Mouse (Mus musculus) cerebellum, adult 2 months (tissue): ENCODE data around the gene Plekhg6. TPM values are rescaled to one million over a fixed set of nuclear protein-coding genes. Genes with fewer than 3 reads are reported as not detected.

Experiments
- DNase-seq, 2 experiments: peaks; one replicate each; pipeline ENCODE4 v3.0.0; 2021
- H3K27ac ChIP-seq: fragments of 200-500 bp; 2 replicates; pipeline ENCODE4 v1.5.1; 2012; ENCODE audit warnings: low read length, control low read depth, inconsistent platforms; ENCODE audit not compliant: insufficient read depth
- H3K27me3 ChIP-seq: fragments of 200-500 bp; 2 replicates; pipeline ENCODE4 v1.6.1; 2012; ENCODE audit warnings: inconsistent platforms, mild to moderate bottlenecking, low read length, moderate library complexity; ENCODE audit not compliant: control insufficient read depth, insufficient read depth
- H3K4me1 ChIP-seq: fragments of 200-500 bp; 2 replicates; pipeline ENCODE4 v1.6.1; 2011; ENCODE audit warnings: low read length; ENCODE audit not compliant: control insufficient read depth, insufficient read depth
- H3K4me3 ChIP-seq: fragments of 200-500 bp; replicated peaks from 2 replicates; pipeline ENCODE3; 2011; ENCODE audit warnings: mild to moderate bottlenecking, low read depth, low read length, control low read depth; ENCODE audit not compliant: insufficient read depth
- CTCF ChIP-seq: fragments of 200-500 bp; IDR thresholded peaks from 2 replicates; pipeline ENCODE4 v1.5.1; 2011; ENCODE audit warnings: low read depth, mild to moderate bottlenecking, control low read depth, low read length, moderate library complexity, borderline replicate concordance; ENCODE audit not compliant: insufficient read depth
- POLR2A ChIP-seq: fragments of 200-500 bp; IDR thresholded peaks from 2 replicates; pipeline ENCODE4 v1.6.1; 2011; ENCODE audit warnings: low read length, control low read depth, borderline replicate concordance; ENCODE audit not compliant: insufficient read depth
- WGBS: fragments of 180-500 bp; shearing (Covaris S2); methylation state at CpG from one replicate; pipeline ENCODE4 v1.1.7; 2018; 5-methylcytosine and 5-hydroxymethylcytosine counted together
- polyA plus RNA-seq: library from polyadenylated mRNA; depleted of rRNA; stranded (reverse); fragments of >200 nt; gene quantifications from 2 replicates; pipeline ENCODE4 v1.2.3, GENCODE M21; 2012

The Plekhg6 gene
- polyA plus RNA-seq, 1 experiment = 0.10 TPM

DNA sequence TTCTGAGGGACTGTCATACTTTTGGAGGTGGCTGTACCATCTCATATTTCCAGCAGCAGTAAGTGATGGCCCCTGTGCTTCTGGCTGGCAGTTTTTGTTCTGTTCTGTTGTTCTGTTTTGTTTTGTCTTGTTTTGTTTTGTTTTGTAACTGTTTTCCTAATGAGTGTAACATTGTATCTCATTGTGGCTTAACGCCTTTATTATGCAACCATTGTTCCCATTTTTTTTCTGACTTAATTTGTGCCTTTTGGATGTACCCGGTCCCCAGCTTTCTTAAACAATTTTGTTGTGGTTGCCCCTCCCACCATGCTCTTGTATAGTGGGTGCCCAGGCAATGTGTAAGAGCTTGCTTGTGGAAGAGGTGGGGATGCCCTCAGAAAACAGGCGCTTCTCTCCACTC lies 38.4 kb downstream of the Plekhg6 start:
- TF ChIP-seq POLR2A (no peak), CTCF (no peak)
- 70% methylated on average over 3 of the region's 3 CpGs for WGBS
- Histone ChIP-seq H3K4me1 (no peaks in the 10 kb centered on the region), H3K27ac (no peak overlapping the region), H3K4me3 (no peak overlapping the region), H3K27me3 (no peaks in the 10 kb centered on the region)
- no peak for DNase-seq

GRCm38 (mm10) chr6:125340244-125340643 lies 40.3 kb downstream of the Plekhg6 start:
- TF ChIP-seq POLR2A (no peak), CTCF (no peak)
- DNase-seq = no peak
- Histone ChIP-seq H3K4me3 (no peak overlapping the region), H3K4me1 (no peaks in the 10 kb centered on the region), H3K27ac (no peak overlapping the region), H3K27me3 (no peaks in the 10 kb centered on the region)
- 91% methylated on average over 5 of the region's 5 CpGs for WGBS

GRCm38 (mm10) chr6:125338791-125339660 lies 41.6 kb downstream of the Plekhg6 start:
- Histone ChIP-seq H3K4me1 (no peaks in the 10 kb centered on the region), H3K4me3 (no peak overlapping the region), H3K27ac (no peak overlapping the region), H3K27me3 (no peaks in the 10 kb centered on the region)
- TF ChIP-seq CTCF = no peak
- no peak for TF ChIP-seq POLR2A
- no peak for DNase-seq
- 76% methylated on average over 9 of the region's 9 CpGs for WGBS

GRCm38 (mm10) chr6:125334356-125334755 lies 46.2 kb downstream of the Plekhg6 start:
- DNase-seq = no peak
- Histone ChIP-seq H3K27me3 (no peaks in the 10 kb centered on the region), H3K27ac (no peak overlapping the region), H3K4me3 (no peak overlapping the region), H3K4me1 (no peaks in the 10 kb centered on the region; the same call in 1 of the 2 replicates)
- 85% methylated on average over 2 of the region's 2 CpGs for WGBS
- TF ChIP-seq POLR2A (no peak), CTCF (no peak)

DNA sequence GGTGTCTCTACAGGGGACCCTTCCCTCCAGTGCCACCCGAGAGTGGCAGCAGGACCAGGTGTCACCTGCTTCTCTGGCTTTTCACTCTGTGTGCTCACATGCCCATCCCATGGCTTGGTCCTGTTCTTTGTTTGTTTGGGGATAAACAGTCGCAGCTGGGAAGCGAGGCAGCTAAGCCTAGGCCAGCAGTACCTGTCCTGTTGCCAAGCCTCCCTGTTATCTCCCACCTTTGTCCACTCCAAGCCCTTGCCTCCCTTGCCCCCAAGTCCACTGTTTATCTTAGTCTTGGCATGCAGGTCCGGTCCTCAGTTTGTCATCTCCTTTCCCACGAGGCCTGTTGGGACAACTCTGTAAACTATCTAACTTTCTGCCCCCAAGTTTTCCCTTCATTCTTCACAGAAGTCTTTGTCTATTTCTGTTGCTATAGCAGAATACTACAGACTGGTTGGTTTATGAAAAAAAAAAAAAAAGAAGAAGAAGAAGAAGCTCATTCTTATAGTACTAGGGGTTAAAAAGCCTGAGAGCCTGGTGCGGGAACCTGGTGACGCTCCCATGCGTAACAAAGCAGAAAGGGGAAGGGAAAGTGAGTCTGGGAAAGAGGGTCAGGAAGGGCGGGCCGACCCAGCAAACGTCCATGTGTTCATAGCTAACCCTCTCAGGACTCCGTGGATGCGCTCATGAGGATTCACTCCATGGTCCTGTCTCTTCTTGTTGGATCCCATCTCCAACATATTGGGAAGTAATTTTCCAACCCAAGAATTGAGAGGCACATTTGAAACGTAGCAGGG lies 47.3 kb downstream of the Plekhg6 start:
- WGBS = 78% methylated on average over 14 of the region's 14 CpGs
- Histone ChIP-seq H3K4me3 (no peak overlapping the region), H3K27ac (no peak overlapping the region), H3K27me3 (no peaks in the 10 kb centered on the region), H3K4me1 (no peaks in the 10 kb centered on the region; the same call in 1 of the 2 replicates)
- no peak for DNase-seq
- TF ChIP-seq POLR2A (no peak), CTCF (no peak)

- Histone ChIP-seq H3K4me1 (no peaks in the 10 kb centered on the region; the same call in 1 of the 2 replicates), H3K4me3 (peak overlapping the region; percentile 51), H3K27me3 (no peaks in the 10 kb centered on the region), H3K27ac (no peak overlapping the region)
- TF ChIP-seq POLR2A (no peak), CTCF (no peak)
- DNase-seq = peak; percentile 51 to 52
- WGBS = 3% methylated on average over 39 of the region's 39 CpGs
These were observed 49.8 kb downstream of the Plekhg6 start for GRCm38 (mm10) chr6:125330626-125331326.

DNA sequence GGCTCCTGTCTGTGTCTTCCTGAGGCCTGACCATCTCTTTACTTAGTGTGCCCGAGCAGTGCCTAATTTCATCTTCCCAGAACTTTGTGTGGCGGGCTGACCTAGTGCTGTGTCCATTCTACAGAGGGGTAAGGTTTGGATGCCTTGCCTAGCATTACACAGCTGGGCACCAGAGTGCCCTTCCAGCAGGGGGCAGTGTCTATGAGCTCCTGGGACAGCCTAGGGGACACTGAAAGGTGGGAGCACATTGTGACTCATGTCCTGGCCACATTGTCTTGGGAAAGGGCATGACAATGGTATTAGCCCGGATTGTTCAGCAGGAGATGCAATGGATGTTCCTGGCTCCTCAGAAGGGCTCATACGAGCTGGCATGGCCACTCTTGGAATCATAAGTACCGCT lies 52.4 kb downstream of the Plekhg6 start:
- no peaks in the 10 kb centered on the region; the same call in 1 of the 2 replicates for H3K4me1 ChIP-seq
- TF ChIP-seq POLR2A (no peak), CTCF (no peak)
- WGBS = 82% methylated on average over 5 of the region's 5 CpGs
- H3K4me3 ChIP-seq = no peak overlapping the region
- H3K27me3 ChIP-seq = no peaks in the 10 kb centered on the region
- H3K27ac ChIP-seq = no peak overlapping the region
- DNase-seq = no peak
